Mouse (Mus musculus): ENCODE results near the gene Fam169b.

- TF ChIP-seq CTCF (IDR thresholded peaks at IDR 0.05; ENCODE audit: low read depth) (no peak), EP300 (IDR thresholded peaks at IDR 0.05; ENCODE audit: low read depth) (no peak)
Measured at GRCm38 (mm10) chr7:68318979-68319378, 45.3 kb downstream of the Fam169b start.

All from heart, postnatal 0 days (tissue).